Mouse (Mus musculus) kidney, adult 8-10 months (tissue): ENCODE results near the gene Rab21.

Experiments used
- DNase-seq, 2 experiments: peaks; one replicate each; pipeline ENCODE4 v3.0.0; 2022

Gene Rab21

DNA sequence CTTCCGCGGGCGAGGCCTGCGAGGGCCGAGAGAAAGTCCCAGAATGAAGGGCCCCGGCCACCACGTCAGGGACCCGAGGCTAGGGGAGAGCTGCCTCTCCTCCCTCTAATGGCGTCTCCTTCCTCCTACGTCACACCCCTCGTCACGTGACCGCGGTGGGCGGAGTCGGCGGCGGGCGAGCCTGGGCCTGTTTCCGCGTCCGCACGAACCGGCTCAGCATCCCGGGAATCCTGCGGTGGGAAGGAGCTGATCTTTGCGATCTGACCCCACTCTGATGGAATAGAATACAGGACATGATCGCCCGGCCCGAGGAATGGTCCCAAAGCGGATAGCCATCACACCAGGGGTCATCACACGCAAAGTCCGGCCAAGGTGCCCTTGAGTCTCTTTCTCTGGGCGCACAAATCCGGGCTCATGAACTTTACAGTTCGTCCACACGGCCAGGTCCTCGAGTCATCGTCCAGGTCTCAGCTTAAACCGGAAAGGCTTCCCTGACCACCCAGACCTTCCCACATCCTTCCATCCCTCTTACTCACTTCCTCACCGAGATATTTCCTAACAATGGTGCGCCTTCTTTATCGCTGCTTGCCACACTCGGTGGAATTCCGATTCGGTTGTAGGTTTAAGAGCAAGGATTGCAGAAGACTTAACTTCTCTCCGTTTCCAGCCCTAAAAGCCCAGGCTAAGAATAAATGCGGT is at the start of gene Rab21:
Gene Rab21 (minus strand): TSS at position 122 of the 699 bp plus-strand sequence.
- peak; percentile 95 to 98 for DNase-seq

DNA sequence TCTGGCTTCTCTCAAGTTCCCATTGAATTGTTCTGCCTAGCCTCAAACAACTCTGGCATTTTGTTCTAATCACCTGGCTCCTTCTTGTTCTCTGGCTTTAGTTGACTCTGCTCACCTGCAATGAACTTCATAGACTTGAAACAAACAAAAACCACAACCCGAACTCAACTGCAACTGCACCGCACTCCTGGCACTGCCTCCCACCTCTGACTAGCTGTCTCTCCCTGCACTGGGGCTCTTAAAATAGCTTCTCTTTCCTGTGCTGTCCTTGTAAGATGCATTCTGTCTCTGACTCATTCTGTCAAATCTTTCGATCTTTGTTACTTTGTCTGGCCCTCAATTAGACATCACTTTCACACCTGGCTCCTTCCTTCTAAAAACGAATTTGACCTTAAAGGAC is 47.8 kb upstream of the Rab21 start:
- DNase-seq = no peak

DNA sequence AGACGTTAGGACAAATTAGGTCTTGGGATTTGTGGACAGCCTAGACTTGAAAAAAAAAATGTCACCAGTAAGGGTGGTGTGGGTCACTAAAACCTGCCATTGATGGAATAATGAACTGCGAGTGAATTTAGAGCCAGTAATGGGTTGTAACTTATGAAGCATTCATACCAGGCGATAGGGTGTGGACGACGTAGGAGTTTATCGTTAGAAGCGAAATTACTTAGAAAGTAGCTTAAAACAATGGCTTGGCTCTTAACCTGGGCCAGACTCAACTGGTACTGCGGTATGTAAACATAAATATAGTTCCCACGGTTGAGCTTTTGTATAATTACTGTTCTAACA is 47.2 kb upstream of the Rab21 start:
- no peak for DNase-seq

DNA sequence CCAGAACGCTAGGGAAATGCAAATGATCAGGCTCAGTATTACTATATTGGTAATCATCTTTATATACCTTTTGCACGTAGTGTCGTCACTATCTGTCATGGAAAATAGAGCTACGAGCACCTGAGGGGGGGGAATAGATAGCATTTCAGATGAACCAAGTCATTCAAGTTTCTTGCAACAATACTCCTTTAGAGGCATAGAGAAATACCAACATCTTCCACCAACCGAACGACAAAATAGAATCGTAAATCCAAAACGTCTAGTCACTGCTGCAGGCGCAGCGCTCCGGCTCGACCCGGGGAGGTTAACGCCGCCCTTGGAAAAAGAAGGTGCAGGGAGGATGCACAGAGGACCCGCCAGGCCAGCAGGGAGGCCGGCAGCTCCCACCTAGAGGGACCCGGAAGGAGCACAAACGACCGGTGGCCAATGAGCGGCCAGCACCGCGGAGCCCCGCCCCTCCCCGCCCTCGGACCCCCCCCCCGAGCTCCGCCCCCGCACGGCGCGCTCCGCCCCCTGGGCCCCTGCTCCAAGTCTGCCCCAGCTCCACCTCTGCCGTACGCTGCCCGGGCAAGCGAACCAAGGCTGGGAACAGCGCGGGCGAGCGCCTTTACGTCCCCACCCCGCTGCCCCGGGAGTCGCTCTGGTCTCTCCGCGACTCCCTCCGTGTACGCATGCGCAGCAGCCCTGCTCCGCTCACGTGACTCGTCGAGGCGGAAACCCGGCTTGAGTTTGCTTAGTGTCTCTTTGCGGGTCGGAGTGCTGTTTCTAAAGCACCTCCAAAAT is 46.6 kb upstream of the Rab21 start, which contains the start of gene Tmem19:
Gene Tmem19 (minus strand): TSS at position 662 of the 783 bp plus-strand sequence.
- DNase-seq = peak; percentile 96 to 98

DNA sequence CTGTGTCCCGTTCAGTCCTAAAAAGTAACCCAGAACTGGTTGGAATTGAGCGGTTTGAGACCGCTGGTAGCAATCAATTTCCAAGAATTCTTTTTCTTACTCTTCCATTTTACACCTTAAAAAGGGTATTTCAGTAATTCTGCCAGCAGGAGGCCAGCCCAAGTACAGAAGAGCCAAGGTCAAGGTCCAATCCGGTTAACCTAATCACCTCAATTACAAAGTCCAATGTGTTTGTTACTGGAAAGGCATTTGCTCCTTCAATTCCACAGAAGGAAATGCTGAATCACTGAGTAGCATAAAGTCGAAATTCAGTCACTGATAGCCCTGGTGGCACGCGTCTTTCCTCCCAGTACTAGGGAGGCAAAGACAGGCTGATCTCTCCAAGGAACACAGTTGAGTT is 43.7 kb upstream of the Rab21 start:
- DNase-seq = peak; percentile 80 to 86

DNA sequence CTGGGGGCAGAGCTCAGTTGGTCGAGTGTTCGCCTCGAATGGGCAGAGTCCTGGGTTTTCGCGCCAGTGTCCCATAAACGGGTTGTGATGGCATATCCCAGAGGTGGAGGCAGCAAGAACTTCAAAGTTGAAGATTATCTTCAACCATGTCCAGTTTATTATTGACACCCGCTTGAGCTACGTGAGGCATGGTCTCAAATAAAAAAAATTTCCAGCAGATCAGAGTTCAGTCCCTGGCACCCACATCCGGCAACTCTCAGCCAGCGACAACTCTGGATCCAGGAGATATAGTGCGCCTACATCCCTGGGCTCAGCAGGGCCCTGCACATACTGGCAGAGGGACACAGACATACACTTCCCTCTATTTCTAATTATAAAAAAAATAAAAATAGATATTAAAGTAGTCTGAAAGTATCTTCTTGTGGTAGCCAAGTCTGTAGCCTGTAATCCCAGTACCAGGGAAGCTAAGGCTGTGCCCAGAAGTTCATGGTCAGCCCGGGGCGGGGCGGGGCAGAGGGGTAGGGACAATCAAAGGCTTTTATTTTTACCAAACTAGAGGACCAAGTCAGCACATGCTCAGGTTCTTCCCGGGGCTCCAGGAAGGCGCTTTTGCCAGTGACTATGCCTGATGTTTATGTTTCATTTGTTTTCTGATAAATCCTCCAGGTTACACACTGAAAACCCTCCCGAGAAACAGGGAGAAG is 43.0 kb upstream of the Rab21 start:
- DNase-seq = peak; percentile 30 to 49

DNA sequence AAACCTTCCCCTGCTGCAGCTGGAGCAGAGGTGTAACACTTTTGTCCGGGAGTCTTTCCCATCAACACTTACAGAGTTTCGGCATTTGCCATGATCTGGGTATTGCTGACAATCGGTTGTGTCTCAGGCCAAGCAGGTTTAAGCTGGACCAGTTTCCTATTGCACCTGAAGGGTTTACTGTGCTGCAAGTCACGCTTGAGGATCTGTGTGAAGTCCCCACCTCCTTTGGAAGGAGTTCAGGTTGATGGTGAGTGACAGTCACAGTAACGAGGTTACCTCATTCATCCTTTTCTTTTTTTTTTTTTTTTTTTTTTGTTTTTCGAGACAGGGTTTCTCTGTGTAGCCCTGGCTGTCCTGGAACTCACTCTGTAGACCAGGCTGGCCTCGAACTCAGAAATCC is 40.7 kb upstream of the Rab21 start:
- no peak for DNase-seq

DNA sequence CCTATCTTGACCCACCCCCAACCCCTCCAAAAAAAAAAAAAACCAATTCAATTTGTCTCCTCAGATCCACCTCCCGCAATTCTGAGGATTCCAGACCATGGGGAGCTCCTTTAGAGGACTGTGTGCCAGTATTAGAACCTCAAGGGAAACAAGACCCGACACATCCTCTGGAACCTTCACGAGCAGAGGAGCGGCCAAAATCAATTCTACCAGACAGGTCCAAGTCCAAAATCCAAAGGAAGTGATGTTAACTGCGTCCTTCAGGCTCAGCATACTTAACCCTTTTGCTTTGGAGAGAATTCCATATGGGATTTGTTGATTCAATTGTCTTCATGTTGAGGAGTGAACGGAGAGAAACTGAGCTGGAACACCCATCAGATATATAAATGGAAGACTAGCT is 39.6 kb upstream of the Rab21 start:
- no peak for DNase-seq

DNA sequence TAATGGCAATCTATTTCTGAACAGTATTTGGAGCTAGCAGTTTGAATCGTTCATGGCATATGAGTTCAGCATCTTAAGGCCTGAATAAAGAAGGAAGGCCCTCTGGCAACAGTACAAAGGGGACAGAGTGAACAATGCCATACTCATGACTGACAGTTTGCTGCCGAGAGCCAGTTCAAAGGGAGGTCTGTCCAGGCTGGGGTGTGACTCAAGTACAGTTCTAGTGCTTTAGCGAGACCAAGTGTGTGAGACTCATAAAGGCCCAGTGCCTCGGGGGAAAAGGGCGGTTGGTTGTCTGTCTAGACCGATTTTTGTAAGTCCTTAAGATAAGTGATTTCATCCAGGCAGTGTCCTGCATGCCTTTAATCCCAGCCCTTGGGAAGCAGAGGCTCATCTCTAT is 39.2 kb upstream of the Rab21 start:
- DNase-seq = no peak

DNA sequence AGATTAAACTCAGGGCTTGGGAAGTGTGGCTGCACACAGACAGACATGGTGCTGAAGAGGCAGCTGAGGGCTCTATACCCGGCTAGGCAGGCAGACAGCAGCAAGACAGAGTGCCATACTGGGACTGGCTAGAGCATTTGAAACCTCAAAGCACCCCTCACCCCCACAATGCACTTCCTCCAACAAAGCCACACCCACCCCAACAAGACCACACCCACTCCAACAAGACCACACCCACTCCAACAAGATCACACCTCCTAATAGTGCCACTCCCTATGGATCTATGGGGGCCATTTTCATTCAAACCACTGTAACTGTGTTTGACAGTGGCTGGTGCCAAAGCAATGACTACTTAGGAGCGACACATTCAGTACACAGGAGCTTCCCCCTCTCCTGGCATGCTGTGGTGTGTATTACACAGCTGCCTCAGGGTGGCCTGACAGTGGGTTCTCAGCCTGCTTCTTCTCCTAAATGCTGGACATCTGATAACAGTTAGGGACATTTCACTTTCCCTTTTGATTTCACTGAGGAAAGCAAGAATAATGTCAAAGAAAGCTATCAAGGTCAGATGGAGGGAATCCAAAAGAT is 35.5 kb upstream of the Rab21 start:
- DNase-seq = no peak

DNA sequence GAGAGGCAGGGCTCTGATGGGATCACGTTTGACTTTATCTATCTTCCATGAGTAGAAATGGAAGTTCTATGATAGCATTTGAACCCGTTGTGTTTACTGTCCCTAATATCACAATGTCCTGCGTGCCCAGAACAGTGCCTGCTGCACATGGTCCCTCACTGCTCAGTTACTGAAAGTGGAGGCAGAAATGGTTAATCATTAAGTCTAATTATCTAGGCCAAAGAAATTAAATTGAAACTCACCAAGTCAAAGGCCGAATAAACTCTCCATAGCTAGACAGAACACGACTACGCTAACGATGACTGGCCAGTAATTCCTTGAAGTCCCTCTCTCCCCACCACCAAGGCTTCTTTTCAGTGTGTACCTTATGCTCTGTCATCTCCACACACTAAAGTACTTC is 34.1 kb upstream of the Rab21 start:
- peak; percentile 39 to 61 for DNase-seq

DNA sequence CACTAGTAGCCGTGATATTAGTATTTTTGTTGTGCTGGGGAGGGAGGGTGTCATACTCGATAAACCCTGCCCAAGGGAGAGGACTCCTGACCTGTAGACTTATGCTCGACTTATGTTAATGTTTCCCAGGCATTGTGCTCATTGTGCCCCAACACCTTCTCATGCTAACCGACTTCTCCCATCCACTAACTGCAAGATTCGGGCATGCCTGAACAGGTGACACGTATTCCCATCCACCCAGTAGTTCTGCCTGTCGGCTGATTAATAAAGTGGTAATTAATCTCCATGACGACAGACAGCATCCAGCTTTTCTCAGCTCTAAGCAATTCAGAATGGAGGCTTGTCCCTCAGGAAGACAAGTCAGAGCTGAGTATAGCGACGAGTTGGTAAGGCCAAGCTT is 33.6 kb upstream of the Rab21 start:
- DNase-seq = peak in 1 of 2 experiments; percentile 53

DNA sequence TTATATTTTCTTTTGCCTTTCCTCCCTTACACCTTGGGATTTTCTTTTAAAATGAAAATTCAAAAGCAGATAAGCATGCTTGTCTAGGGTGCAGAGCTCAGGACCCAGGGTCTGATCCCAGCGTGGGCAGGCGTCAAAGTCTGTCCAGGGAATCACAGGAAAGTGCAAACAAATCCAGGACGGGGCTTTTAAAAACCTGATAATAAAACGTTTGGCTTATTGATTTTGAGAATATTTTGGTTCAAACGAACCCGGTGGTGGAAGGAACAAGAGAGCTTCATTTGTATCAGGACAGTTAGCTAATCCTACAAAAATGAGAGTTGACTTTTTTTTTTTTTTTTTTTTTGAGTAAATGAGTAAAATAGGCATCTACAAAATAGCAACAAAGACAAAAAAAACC is 32.7 kb upstream of the Rab21 start:
- no peak for DNase-seq

DNA sequence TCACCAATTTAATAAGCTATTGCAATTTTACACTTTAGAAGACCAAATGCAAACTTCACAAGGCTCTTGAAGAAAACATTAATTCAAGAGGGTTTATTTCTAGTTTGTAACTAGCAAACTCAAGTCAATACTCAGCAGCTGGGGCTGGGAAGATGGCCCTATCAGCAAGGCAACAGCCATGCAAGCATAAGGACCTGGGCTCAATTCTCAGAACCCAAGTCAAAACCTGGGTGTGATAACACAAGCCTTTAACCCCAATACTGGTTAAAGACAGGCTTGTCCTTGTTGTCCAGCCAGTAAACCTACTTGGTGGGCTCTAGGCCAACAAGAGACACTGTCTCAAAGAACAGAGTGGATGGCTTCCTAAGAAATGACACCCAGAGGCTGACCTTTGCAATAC is 31.1 kb upstream of the Rab21 start:
- no peak for DNase-seq

DNA sequence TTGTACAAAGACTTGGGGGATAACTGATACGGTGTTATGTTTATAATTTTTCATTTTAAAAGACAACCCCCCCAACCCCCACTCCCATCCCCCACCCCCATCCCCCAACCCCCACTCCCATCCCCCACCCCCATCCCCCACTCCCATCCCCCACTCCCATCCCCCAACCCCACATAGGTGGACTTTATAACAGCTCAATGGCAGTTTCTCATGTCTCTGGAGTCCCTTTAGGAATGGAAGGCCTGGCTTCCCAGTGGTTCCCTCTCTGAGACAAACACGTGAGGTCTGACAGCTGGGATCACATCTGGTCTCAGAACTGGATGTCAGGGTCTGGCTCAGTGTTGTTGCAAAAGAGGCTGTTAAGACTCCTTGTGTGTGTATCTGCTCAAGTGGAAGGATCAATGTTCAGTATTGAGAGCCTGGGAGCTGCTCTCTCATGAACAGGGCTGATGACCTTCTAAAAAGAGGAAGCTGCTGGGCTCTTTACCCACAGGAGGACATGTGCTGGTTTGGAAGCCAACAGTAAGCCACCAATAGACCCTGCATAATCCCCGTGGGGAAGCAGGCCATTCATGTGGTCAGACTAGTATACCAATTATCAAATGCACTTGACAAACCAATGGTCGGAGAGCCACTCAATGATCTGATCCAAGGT is 27.5 kb upstream of the Rab21 start:
- no peak for DNase-seq

DNA sequence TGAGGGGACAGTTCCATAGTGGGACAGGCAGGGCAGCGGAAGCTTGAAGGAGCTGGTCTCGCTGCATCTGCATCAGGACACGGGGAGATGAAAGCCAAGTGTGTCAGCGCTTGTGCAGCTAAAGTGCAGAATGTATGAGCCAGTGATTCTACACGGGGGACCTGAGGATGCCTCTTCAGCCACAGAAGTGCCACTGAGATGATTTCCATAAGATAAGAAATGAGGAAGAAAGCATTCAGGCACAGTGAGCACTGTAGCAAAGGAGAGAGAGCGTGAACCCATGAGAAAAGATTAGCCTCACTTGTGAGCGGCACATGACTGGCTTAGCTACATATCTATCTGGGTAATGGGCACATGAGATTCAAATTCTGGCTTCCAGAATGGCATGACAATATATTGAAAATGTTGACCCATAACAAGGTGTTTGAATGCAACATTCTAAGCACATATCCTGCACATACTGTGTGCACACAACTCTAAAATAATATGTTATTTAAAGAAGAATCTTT is 24.5 kb upstream of the Rab21 start:
- DNase-seq = no peak

DNA sequence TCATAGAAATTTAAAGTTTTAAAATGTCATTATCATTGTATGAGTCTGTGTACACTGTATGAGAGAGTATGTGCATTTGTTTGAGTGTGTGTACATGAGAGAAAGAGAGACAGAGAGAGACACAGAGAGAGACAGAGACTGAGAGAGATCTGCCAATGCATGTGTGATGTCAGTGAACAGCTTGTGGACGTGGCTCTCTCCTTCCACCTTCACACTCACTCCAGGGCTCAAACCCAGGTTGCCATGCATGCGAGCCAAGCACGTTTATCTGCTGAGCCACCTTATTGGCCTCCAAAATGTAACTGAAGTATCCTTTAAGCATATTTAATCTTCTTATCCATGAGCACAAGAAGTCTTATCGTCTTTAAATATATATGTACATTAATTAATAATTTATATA is 21.5 kb upstream of the Rab21 start:
- DNase-seq = no peak

DNA sequence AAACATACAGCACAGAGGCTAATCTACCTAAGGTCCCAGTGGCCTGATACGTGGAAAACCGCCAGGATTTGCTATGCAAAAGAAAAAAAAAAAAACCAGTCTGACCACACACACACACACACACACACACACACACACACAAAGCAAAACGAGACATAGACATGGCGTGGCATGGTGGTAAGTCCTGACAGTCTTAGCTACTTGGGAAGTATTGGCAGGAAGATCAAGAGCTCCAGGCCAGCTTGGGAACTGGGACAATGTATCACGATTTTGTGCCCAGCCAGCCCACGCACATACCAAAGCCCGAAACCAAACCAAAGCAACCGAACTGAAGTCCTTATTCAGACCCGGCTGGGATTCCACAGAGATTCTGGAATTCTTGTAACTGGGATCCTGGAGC is 18.1 kb upstream of the Rab21 start:
- DNase-seq = no peak

DNA sequence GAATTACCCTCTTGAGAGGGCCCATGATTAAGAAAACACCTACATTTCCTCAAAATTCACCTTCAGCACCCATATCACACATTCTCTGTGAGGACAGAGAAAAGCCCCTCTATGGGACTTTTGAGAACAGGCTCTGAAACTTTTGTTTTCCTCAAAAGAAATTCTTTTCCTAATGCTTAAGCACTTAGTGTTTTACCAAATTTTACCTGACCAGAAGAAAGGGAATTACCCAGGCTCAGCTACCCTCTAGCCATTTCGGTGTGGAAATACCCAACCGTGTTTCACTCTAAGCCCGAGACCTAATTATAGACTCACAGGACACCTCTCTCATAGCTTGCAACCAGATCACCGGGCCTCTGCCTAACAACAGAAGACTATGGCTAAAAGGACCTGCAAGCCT is 17.6 kb upstream of the Rab21 start:
- DNase-seq = no peak

DNA sequence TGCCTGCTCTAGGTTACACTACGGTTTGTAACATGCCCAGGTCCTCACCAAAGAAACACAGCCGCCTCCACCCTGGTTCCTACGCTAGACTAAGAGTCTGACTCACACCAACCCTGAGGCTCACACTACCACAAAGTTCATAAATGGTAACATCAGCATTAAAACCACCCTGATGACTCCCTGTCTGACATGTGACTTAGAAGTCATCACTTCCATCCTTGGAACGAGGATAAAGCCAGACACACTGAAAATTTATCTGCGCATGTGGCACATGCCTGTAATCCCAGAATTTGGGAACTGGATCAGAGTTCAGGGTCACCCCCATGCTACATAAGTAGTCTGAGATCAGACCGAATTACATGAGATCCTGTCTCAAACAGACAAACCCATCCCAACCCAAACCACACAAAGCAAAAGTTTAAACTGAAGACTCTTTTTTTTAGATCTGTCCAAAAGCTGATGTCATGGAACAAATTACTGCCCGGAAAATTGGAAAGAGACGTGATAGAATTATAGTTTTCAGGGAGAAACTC is 17.1 kb upstream of the Rab21 start:
- no peak for DNase-seq

DNA sequence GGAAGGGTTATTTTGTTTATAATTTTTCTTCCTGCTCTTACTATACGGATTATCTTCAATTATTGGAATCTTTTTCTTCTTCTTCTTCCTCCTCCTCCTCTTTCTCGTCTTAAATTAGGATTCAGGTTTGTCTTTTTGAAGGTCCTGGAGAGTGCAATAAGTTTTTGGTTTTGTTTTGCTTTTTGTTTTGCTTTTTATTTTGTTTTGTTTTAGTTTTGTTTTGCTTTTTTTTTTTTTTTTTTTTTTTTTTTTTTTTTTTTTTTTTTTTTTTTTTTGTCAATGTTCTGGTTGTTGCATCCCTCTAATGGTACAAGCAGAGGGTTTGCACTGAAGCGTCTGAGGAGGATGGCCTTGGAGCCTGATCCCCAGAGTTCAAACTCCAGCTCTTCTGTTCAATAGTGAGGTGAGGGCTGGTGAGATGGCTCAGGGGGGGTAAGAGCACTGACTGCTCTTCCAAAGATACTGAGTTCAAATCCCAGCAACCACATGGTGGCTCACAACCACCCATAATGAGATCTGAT is 13.7 kb upstream of the Rab21 start:
- no peak for DNase-seq

DNA sequence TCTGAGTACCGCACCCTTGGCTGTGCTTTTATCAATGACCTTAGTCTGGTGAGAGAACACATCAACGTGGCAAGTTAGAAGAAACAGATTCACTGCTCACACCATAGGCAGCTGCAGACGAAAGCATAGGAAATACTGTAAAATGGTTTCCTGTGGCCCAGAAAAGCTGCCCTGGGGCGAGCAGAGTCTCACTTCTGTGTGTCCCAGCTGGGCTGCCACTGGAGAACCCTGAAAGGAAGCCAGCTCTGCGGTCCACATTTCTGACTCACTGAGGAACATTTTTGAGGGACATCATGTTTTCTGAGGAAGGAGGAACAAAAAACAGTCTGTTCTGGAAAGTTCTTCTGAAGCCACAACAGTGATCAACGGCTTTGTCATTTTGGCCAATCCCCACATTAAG is 13.1 kb upstream of the Rab21 start:
- DNase-seq = no peak
